Mouse (Mus musculus) lung, embryonic 16.5 days (tissue): ENCODE measurements around the gene Aldh3b3. TPM values are rescaled to one million over a fixed set of nuclear protein-coding genes. Genes with fewer than 3 reads are reported as not detected.

Experiments
- ATAC-seq: fragments of 200-750 bp; cut with Nextera tagmentation; 2 replicates; pipeline ENCODE4 v1.8.0; 2017; ENCODE audit warnings: low read depth, mild to moderate bottlenecking, moderate library complexity
- H3K27ac ChIP-seq: fragments of 300-500 bp; sonication (generic); 2 replicates; pipeline ENCODE4 v1.5.1; 2014; ENCODE audit warnings: mild to moderate bottlenecking, control low read depth, low read length
- H3K27me3 ChIP-seq: fragments of 300-500 bp; sonication (generic); 2 replicates; pipeline ENCODE4 v1.6.1; 2014; ENCODE audit warnings: low read depth, low read length, mixed read lengths; ENCODE audit not compliant: control insufficient read depth, insufficient read depth
- H3K36me3 ChIP-seq: fragments of 300-500 bp; sonication (generic); 2 replicates; pipeline ENCODE4 v1.6.1; 2014; ENCODE audit warnings: low read length; ENCODE audit not compliant: control insufficient read depth, insufficient read depth
- H3K4me1 ChIP-seq: fragments of 300-500 bp; sonication (generic); replicated peaks from 2 replicates; pipeline ENCODE4 v1.6.1; 2014; ENCODE audit warnings: low read length, mixed read lengths; ENCODE audit not compliant: control insufficient read depth, insufficient read depth
- H3K4me2 ChIP-seq: fragments of 300-500 bp; sonication (generic); 2 replicates; pipeline ENCODE4 v1.6.1; 2014; ENCODE audit warnings: low read depth, low read length, control low read depth
- H3K4me3 ChIP-seq: fragments of 300-500 bp; sonication (generic); 2 replicates; pipeline ENCODE4 v1.5.1; 2014; ENCODE audit warnings: mild to moderate bottlenecking, low read length, control low read depth
- H3K9ac ChIP-seq: fragments of 300-500 bp; sonication (generic); 2 replicates; pipeline ENCODE4 v1.6.1; 2014; ENCODE audit warnings: low read length, control low read depth
- H3K9me3 ChIP-seq: fragments of 300-500 bp; sonication (generic); 2 replicates; pipeline ENCODE4 v1.6.1; 2016; ENCODE audit warnings: low read length; ENCODE audit not compliant: control insufficient read depth
- WGBS: fragments of 180-500 bp; shearing (Covaris S2); extraction: QIAGEN DNeasy Blood & Tissue Kit; methylation state at CpG from one replicate; pipeline ENCODE4 v1.1.7; 2014; 5-methylcytosine and 5-hydroxymethylcytosine counted together
- polyA plus RNA-seq: library from polyadenylated mRNA; unstranded; fragments of >200 nt; fragmentation: Nextera tagmentation; extraction: Ambion mirVana; gene quantifications from 2 replicates; pipeline ENCODE4 v1.2.1, GENCODE M21; 2015

Gene Aldh3b3
- 0.18 and 0.24 TPM in 2 replicates for polyA plus RNA-seq

GRCm38 (mm10) chr19:3958470-3958869 lies at the start of gene Aldh3b3:
Gene Aldh3b3 (plus strand): TSS chr19:3958645.
- H3K4me2 ChIP-seq = no peak within 1 kb of the TSS
- H3K36me3 ChIP-seq = no peaks in the 10 kb centered on the region
- no peak within 1 kb of the TSS for H3K4me3 ChIP-seq
- no peaks in the 10 kb centered on the region for H3K9me3 ChIP-seq
- no peaks in the 10 kb centered on the region for H3K4me1 ChIP-seq
- no peaks in the 10 kb centered on the region for H3K27me3 ChIP-seq
- WGBS = 53% methylated on average over 4 of the region's 4 CpGs
- H3K27ac ChIP-seq = no peak within 1 kb of the TSS
- no peak for ATAC-seq
- H3K9ac ChIP-seq = no peak within 1 kb of the TSS

DNA sequence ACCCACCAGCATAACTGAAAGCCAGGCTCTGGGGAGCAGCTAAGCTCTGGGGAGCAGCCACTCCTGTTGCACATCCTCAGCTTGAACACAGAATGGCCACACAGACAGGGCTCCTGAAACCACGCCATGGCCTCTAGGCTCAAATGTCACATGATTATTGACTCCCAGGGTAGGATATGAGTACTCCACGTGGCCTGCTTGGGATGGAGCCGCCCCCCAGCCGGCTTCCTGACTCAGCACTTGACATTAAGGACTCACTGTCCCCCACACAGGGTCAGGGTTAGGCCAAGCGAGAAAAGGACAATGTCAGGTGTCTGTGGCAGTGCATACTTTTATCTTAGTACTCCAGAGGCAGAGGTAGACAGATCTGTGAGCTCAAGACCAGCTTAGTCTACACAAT lies 48.2 kb upstream of the Aldh3b3 start:
- no peaks in the 10 kb centered on the region for H3K9me3 ChIP-seq
- 73% methylated on average over 5 of the region's 5 CpGs for WGBS

GRCm38 (mm10) chr19:3912337-3913204 lies 45.9 kb upstream of the Aldh3b3 start, which contains the start of gene Ndufs8:
Gene Ndufs8 (minus strand): TSS chr19:3912774.
- ATAC-seq = peak; percentile 98
- Histone ChIP-seq H3K4me1 (peaks cover 16% of the 10 kb centered on the region), H3K4me2 (peak within 1 kb of the TSS; percentile 89), H3K36me3 (peaks cover 20% of the 10 kb centered on the region), H3K27me3 (no peaks in the 10 kb centered on the region), H3K27ac (peak within 1 kb of the TSS; percentile 81), H3K9me3 (no peaks in the 10 kb centered on the region), H3K4me3 (peak within 1 kb of the TSS; percentile 82), H3K9ac (peak within 1 kb of the TSS; percentile 84)
- under 1% methylated on average over 43 of the region's 43 CpGs for WGBS

More for the DNA sequence above, 48.2 kb upstream of the Aldh3b3 start:
- Histone ChIP-seq H3K4me1 (peaks cover 33% of the 10 kb centered on the region), H3K9ac (no peak overlapping the region), H3K27me3 (no peaks in the 10 kb centered on the region), H3K4me3 (no peak overlapping the region), H3K27ac (no peak overlapping the region), H3K36me3 (peaks cover 20% of the 10 kb centered on the region), H3K4me2 (no peak overlapping the region)
- ATAC-seq = no peak

- peak overlapping the region; percentile 72 for H3K9ac ChIP-seq
- ATAC-seq = no peak
- H3K4me2 ChIP-seq = peak overlapping the region; percentile 89
- peaks cover 11% of the 10 kb centered on the region for H3K4me1 ChIP-seq
- H3K9me3 ChIP-seq = no peaks in the 10 kb centered on the region
- no peak overlapping the region; the same call in 1 of the 2 replicates for H3K27ac ChIP-seq
- peaks cover 14% of the 10 kb centered on the region for H3K36me3 ChIP-seq
- peak overlapping the region; percentile 82 for H3K4me3 ChIP-seq
- WGBS = 85% methylated on average over 8 of the region's 8 CpGs
- H3K27me3 ChIP-seq = no peaks in the 10 kb centered on the region
Observed at GRCm38 (mm10) chr19:3913692-3914091, 44.8 kb upstream of the Aldh3b3 start.

- no peak for ATAC-seq
- H3K9ac ChIP-seq = no peak overlapping the region
- peaks cover 11% of the 10 kb centered on the region for H3K4me1 ChIP-seq
- no peak overlapping the region for H3K4me2 ChIP-seq
- H3K36me3 ChIP-seq = peaks cover 6% of the 10 kb centered on the region
- 85% methylated on average over 5 of the region's 5 CpGs for WGBS
- no peak overlapping the region for H3K4me3 ChIP-seq
- no peak overlapping the region for H3K27ac ChIP-seq
- no peaks in the 10 kb centered on the region for H3K9me3 ChIP-seq
- H3K27me3 ChIP-seq = no peaks in the 10 kb centered on the region
Observed at GRCm38 (mm10) chr19:3914535-3914934, 43.9 kb upstream of the Aldh3b3 start.

DNA sequence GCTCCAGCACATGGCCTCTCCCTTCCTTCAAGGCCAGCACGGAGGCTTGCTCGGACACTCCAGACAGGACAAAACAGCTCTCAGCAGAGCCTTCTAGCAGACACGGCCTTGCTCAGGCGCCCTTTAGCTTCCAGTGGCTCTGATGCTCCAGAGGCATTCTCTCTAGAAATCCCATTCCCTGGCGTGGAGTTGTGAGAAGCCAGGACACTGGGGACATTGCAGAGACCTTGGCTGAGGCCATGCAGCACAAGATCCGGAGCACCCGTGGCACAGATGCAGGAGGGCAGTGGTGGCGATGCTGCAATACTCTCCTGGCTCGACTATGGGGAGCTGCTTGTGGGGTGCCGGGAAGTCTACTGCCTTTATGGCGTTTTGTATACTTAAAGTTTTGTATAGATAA lies 41.7 kb upstream of the Aldh3b3 start:
- H3K36me3 ChIP-seq = no peaks in the 10 kb centered on the region
- H3K9me3 ChIP-seq = no peaks in the 10 kb centered on the region
- WGBS = 60% methylated on average over 11 of the region's 11 CpGs
- H3K4me1 ChIP-seq = peaks cover 7% of the 10 kb centered on the region
- no peak for ATAC-seq
- H3K9ac ChIP-seq = no peak overlapping the region
- H3K27me3 ChIP-seq = no peaks in the 10 kb centered on the region
- H3K4me3 ChIP-seq = no peak overlapping the region
- no peak overlapping the region for H3K4me2 ChIP-seq
- H3K27ac ChIP-seq = no peak overlapping the region

- no peaks in the 10 kb centered on the region for H3K36me3 ChIP-seq
- ATAC-seq = no peak
Observed at GRCm38 (mm10) chr19:3919928-3920327, 38.5 kb upstream of the Aldh3b3 start.

DNA sequence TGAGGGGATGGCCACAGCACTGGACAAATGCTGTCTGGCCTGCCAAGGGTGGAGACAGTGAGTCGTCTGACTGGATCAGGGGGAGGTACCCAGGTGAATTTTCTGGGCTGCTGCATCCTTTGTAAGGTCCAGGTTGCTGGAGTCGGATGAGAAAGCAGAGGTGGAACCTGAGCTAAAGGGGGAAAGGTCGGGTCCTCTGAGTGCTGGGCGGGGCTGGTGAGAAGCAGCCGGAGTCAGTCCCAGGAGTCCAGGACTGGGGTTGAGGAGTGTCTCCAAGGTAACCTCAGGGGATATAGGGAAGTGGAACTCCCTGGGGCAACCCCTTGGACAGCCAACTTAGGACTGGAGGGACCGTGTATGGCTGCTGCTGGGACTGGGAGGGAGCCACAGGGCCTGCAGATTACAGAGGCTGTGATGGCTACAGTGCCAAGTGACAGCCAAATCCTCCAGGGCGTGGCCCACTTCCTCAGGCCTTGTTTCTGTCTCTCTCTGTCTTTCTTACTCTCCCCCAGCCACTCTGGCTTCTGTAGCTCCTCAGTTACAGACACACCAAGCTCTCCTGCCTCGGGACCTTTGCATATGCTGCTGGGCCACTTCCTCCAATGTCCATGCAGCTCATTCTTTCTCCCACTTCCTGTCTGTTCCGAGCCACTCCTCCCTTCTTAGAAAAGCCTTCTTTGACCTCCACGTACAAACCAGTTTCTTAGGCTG lies 35.6 kb upstream of the Aldh3b3 start:
- Histone ChIP-seq H3K27me3 (no peaks in the 10 kb centered on the region), H3K4me2 (no peak overlapping the region), H3K27ac (no peak overlapping the region; the same call in 1 of the 2 replicates), H3K4me3 (no peak overlapping the region), H3K36me3 (no peaks in the 10 kb centered on the region), H3K4me1 (peaks cover 19% of the 10 kb centered on the region), H3K9ac (no peak overlapping the region), H3K9me3 (no peaks in the 10 kb centered on the region)
- no peak for ATAC-seq
- WGBS = 41% methylated on average over 10 of the region's 10 CpGs

More at GRCm38 (mm10) chr19:3919928-3920327, 38.5 kb upstream of the Aldh3b3 start:
- Histone ChIP-seq H3K27ac (no peak overlapping the region), H3K4me3 (no peak overlapping the region), H3K4me2 (no peak overlapping the region), H3K9me3 (no peaks in the 10 kb centered on the region), H3K9ac (no peak overlapping the region), H3K27me3 (no peaks in the 10 kb centered on the region), H3K4me1 (peaks cover 13% of the 10 kb centered on the region)

- Histone ChIP-seq H3K27ac (peak overlapping the region; percentile 53; the same call in 1 of the 2 replicates), H3K4me1 (peaks cover 19% of the 10 kb centered on the region), H3K36me3 (no peaks in the 10 kb centered on the region), H3K4me2 (no peak overlapping the region), H3K9me3 (no peaks in the 10 kb centered on the region), H3K4me3 (no peak overlapping the region), H3K9ac (no peak overlapping the region), H3K27me3 (no peaks in the 10 kb centered on the region)
- ATAC-seq = peak; percentile 23
- 33% methylated on average over 13 of the region's 13 CpGs for WGBS
Observed at GRCm38 (mm10) chr19:3923586-3923985, 34.9 kb upstream of the Aldh3b3 start.
